Mouse (Mus musculus) subcutaneous adipose tissue, adult 2 months (tissue): ENCODE measurements around the gene Zfp672. TPM values are rescaled to one million over a fixed set of nuclear protein-coding genes. Genes with fewer than 3 reads are reported as not detected.

Source experiments
- polyA plus RNA-seq: library from polyadenylated mRNA; depleted of rRNA; stranded (reverse); fragments of >200 nt; gene quantifications from 2 replicates; pipeline ENCODE4 v1.2.3, GENCODE M21; 2012; ENCODE audit warnings: low replicate concordance; rRNA removed

Gene Zfp672
- polyA plus RNA-seq = 30.7 and 40.5 TPM in 2 replicates

DNA sequence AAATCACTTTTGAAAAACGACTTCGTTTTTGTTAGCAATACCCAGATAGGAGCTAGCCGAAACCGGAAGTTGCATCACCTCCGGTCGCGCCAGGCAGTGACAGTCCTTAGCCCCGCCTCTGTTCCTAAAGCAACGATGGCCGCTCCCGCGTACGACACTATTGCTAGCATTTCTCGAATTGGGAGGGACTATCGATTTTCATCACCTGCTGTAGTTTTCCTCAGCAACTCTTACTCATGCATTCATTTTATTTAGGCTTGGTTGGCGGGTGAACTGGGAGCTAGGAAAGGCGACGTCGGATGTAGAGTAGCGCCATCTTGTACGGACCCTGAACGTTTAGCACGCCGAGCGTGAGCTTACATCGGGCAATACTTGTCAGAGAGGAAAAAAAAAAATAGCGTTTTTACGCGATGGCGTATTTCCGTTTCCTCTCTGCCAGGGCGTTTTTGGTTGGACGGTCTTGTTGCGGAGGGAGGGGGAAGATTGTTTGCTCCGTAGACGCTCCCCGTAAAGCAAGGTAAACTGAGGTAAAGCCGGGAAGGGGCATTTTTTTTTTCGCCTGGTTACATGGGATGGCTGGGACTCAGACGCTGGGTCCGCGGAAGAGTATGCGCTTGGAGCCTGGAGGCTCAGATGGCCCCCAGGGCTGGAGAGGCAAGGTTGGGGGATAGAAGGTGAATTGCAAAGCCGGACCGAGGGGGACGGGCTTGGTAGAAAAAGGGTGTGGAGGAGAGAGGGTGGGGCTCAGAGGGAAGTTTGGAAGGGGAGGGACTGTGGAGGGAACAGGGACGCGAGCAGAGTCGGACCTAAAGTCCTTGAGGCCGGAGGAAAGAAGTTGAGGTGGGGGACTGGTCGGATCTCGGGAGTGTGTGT is at the start of gene Zfp672, which contains the start of gene Sh3bp5l:
Gene Zfp672, minus strand, starts transcription at position 64 of the 873 bp plus-strand sequence.
Gene Sh3bp5l, plus strand, starts transcription at position 449 of the 873 bp plus-strand sequence.

DNA sequence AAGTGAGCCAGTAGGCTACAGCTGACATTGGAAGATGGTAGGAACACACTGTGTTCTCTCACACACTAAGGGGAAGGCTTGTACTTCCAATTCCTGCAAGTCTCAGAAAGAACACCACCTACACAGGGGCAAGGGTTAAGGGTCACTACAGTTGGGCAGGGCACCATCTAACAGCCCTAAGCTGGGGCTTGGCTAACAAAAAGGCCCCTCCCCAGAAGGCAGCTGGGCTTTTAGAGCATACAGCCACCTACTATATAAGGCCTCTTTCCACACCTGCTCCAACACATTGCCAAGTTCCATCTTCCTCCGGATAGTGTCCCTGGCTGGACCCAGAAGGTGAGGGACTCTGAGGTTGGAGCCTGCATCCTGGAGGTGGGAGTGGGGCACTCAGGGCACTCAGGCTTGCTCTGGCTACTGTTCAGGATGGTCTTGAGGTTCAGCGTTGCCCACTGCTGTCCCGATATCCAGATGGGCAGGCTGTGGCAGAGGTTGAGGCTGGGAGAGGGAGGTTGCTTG is 48.7 kb upstream of the Zfp672 start, which contains the start of gene Lypd8:
Gene Lypd8, plus strand, starts transcription at position 281 of the 516 bp plus-strand sequence.

DNA sequence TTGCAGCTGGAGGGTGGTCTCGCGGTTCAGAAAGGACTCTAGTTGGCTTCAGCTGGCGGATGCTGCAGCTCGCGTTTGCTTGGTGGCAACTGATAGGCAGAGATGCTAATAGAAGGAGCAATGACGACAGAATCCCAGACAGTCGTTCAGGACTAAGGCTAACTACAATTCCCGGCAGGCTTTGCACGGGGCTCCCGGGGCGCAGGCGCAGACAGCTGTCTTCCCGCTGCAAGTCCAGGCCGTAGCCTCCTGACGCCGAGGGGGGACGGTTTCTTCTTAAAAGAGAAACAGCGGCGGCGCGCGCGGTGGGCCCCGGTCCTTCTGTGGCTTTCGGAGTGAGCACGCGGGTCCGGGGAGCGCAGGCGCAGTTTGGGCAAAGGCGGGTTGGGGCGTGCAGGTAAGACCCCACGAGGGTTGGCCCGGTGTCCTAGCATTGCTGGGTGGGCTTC is 23.3 kb downstream of the Zfp672 start, which contains the start of gene Zfp692:
Gene Zfp692, plus strand, starts transcription at position 210 of the 449 bp plus-strand sequence.

DNA sequence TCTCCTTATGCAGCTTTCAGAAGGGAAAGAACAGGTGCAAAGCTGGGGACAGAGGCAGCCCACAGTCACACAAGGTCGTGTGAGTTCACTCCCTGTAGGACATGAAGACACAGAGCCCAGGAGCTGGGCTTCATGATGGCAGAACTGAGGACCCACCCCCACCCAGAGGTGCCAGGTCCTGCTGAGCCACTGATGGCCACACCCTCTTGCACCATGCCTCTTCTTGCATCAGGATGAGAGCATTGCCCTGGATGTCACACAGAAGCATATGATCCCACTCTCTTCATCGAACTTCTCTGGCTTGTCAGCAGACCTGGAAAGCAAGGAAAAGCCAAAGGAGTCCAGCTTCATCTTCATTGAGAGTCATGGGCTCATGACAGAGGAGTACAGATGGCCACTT is 55.6 kb downstream of the Zfp672 start, which contains the start of gene 4930438A08Rik:
Gene 4930438A08Rik, plus strand, starts transcription at position 228 of the 400 bp plus-strand sequence.

Other genes with a start within 250 kb of the Zfp672 start
- gene Gm12248, start 237.2 kb downstream of the Zfp672 start, polyA plus RNA-seq = 1.3 and 2.0 TPM in 2 replicates
- gene Cnot8, start 226.2 kb downstream of the Zfp672 start, polyA plus RNA-seq = 58.5 and 71.5 TPM in 2 replicates
- 6.8 and 17.7 TPM in 2 replicates for gene Gemin5, start 161.8 kb downstream of the Zfp672 start, polyA plus RNA-seq
- 33.5 and 49.3 TPM in 2 replicates for gene Mrpl22, start 158.7 kb downstream of the Zfp672 start, polyA plus RNA-seq
- 25.1 and 34.8 TPM in 2 replicates for gene Igtp, start 130.8 kb downstream of the Zfp672 start, polyA plus RNA-seq
- 21.8 and 25.9 TPM in 2 replicates for gene Irgm2, start 130.7 kb downstream of the Zfp672 start, polyA plus RNA-seq
- gene 4930438A08Rik, start 55.5 kb downstream of the Zfp672 start, polyA plus RNA-seq = 0.10 TPM in 1 of 2 replicates, not detected in the other
- 17.5 and 37.2 TPM in 2 replicates for gene Zfp692, start 23.3 kb downstream of the Zfp672 start, polyA plus RNA-seq
- gene Sh3bp5l, start 385 bp upstream of the Zfp672 start, polyA plus RNA-seq = 35.8 and 47.7 TPM in 2 replicates
- 2.0 and 2.6 TPM in 2 replicates for gene Lypd8, start 48.7 kb upstream of the Zfp672 start, polyA plus RNA-seq
- not detected in 2 replicates for gene 1810065E05Rik, start 90.8 kb upstream of the Zfp672 start, polyA plus RNA-seq
- gene Gm12253, start 102.2 kb upstream of the Zfp672 start, polyA plus RNA-seq = not detected in 2 replicates
- not detected in 2 replicates for gene Lypd9, start 122.6 kb upstream of the Zfp672 start, polyA plus RNA-seq
- not detected in 2 replicates for gene Olfr30, start 131.9 kb upstream of the Zfp672 start, polyA plus RNA-seq
- not detected in 2 replicates for gene Olfr332, start 162.2 kb upstream of the Zfp672 start, polyA plus RNA-seq
- gene Olfr331, start 172.2 kb upstream of the Zfp672 start, polyA plus RNA-seq = not detected in 2 replicates
- gene Olfr330, start 204.5 kb upstream of the Zfp672 start, polyA plus RNA-seq = not detected in 2 replicates
- gene Olfr329-ps, start 216.1 kb upstream of the Zfp672 start, polyA plus RNA-seq = not detected in 2 replicates
- not detected in 2 replicates for gene Olfr328, start 225.3 kb upstream of the Zfp672 start, polyA plus RNA-seq
- 0.18 TPM in 1 of 2 replicates, not detected in the other for gene Olfr224, start 240.2 kb upstream of the Zfp672 start, polyA plus RNA-seq
- not detected in 2 replicates for gene Olfr325, start 247.4 kb upstream of the Zfp672 start, polyA plus RNA-seq